Mouse (Mus musculus) kidney, adult 2 months (tissue): Measurements from ENCODE around the gene Ftl1.
A peak's percentile ranks its signal among the peaks of the same experiment; 100 is the strongest.

Experiments used
- CTCF ChIP-seq: fragments of 200-500 bp; conservative IDR thresholded peaks from 2 replicates; pipeline ENCODE4 v1.5.1; 2011; ENCODE audit warnings: low read depth, mild to moderate bottlenecking, control low read depth, low read length, moderate library complexity, mixed read lengths; ENCODE audit not compliant: insufficient read depth, insufficient read length
- POLR2A ChIP-seq: fragments of 200-500 bp; IDR thresholded peaks from one replicate; pipeline ENCODE4 v1.6.1; 2011; ENCODE audit warnings: low read depth, low read length, control low read depth

DNA sequence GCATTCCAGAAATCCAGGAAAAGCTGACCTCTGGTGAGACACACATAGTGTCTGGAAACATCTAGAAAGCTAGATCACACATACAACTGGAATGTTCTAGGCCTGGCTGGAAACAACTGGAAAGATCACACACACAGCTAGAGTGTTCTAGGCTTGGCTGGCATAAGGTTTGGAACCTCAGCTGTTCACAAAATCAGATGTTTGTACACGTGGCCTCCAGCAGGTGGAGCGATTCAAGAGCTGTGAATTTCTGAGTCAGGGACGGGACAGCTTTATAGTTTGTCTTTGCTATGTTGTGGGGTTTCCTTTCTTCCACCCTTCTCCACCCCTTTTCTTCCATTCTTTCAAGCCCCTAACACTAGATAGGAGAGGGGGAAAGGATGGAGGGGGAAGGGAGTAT lies 17.3 kb upstream of the Ftl1 start:
- peak; percentile 73 for TF ChIP-seq CTCF
- TF ChIP-seq POLR2A: no peak
